Mouse (Mus musculus): ENCODE measurements around the gene Rbm15.
"Not testable (repeated sequence)": the region's sequence is repeated elsewhere in the genome, so short reads cannot be mapped to it uniquely, and the experiment has no call there.

Gene Rbm15

GRCm38 (mm10) chr3:107331746-107332126 is 1.7 kb downstream of the Rbm15 start:
- in situ Hi-C loops (cut with MboI, MseI) = loop anchor here (5.0 kb wide), 1 partner anchor 544 kb away; no protein-coding TSS in a partner anchor

- in situ Hi-C loops (cut with MboI, MseI) = loop anchor here (5.0 kb wide), 1 partner anchor 543 kb away; no protein-coding TSS in a partner anchor
These were observed 2.7 kb downstream of the Rbm15 start for GRCm38 (mm10) chr3:107330503-107331424.

GRCm38 (mm10) chr3:107326442-107326841 is 7.0 kb downstream of the Rbm15 start:
- in situ Hi-C loops (cut with MboI, MseI) = no loop called here

- in situ Hi-C loops (cut with MboI, MseI) = no loop called here
These were observed 11.7 kb downstream of the Rbm15 start for GRCm38 (mm10) chr3:107321776-107322175.

GRCm38 (mm10) chr3:107321141-107321540 is 12.3 kb downstream of the Rbm15 start:
- in situ Hi-C loops (cut with MboI, MseI) = no loop called here

- in situ Hi-C loops (cut with MboI, MseI) = no loop called here
These were observed 16.1 kb downstream of the Rbm15 start for GRCm38 (mm10) chr3:107317338-107317737.

- in situ Hi-C loops (cut with MboI, MseI) = not testable (repeated sequence)
These were observed 36.6 kb downstream of the Rbm15 start for GRCm38 (mm10) chr3:107296917-107297316.

- in situ Hi-C loops (cut with MboI, MseI) = no loop called here
These were observed 37.7 kb downstream of the Rbm15 start for GRCm38 (mm10) chr3:107295672-107296360.

GRCm38 (mm10) chr3:107290764-107291381 is 42.6 kb downstream of the Rbm15 start, which contains the start of gene Slc16a4:
Gene Slc16a4, plus strand, starts transcription at chr3:107291230.
- in situ Hi-C loops (cut with MboI, MseI) = no loop called here

GRCm38 (mm10) chr3:107287346-107287745 is 46.1 kb downstream of the Rbm15 start:
- in situ Hi-C loops (cut with MboI, MseI) = no loop called here

GRCm38 (mm10) chr3:107286123-107286522 is 47.4 kb downstream of the Rbm15 start:
- in situ Hi-C loops (cut with MboI, MseI) = no loop called here

- in situ Hi-C loops (cut with MboI, MseI) = no loop called here
These were observed 54.8 kb downstream of the Rbm15 start, which contains the start of gene Lamtor5 for GRCm38 (mm10) chr3:107278479-107279269. Gene Lamtor5, plus strand, starts transcription at chr3:107278858.

- in situ Hi-C loops (cut with MboI, MseI) = no loop called here
These were observed 56.8 kb downstream of the Rbm15 start for GRCm38 (mm10) chr3:107276626-107277025.

GRCm38 (mm10) chr3:107275996-107276395 is 57.5 kb downstream of the Rbm15 start:
- in situ Hi-C loops (cut with MboI, MseI) = no loop called here
